Mouse (Mus musculus) forebrain, embryonic 11.5 days (tissue): ENCODE measurements around the gene Ntng2. TPM values are rescaled to one million over a fixed set of nuclear protein-coding genes. Genes with fewer than 3 reads are reported as not detected.

ENCODE experiments used
- ATAC-seq: fragments of 200-750 bp; cut with Nextera tagmentation; replicated peaks from 2 replicates; pipeline ENCODE4 v1.8.0; 2017; ENCODE audit warnings: moderate TSS enrichment; ENCODE audit not compliant: low FRiP score
- DNase-seq: peaks from one replicate; pipeline ENCODE4 v3.0.0-alpha.2; 2017; ENCODE audit warnings: low spot score
- H3K27ac ChIP-seq: fragments of 300-500 bp; sonication (generic); 2 replicates; pipeline ENCODE4 v1.5.1; 2014; ENCODE audit warnings: low read depth, low read length
- H3K27me3 ChIP-seq: fragments of 300-500 bp; sonication (generic); 2 replicates; pipeline ENCODE4 v1.6.1; 2014; ENCODE audit warnings: mild to moderate bottlenecking, low read length, mixed read lengths; ENCODE audit not compliant: control insufficient read depth, insufficient read depth
- H3K36me3 ChIP-seq: fragments of 300-500 bp; sonication (generic); 2 replicates; pipeline ENCODE4 v1.6.1; 2014; ENCODE audit warnings: mild to moderate bottlenecking, low read length, moderate library complexity, mixed read lengths; ENCODE audit not compliant: control insufficient read depth, insufficient read depth
- H3K4me1 ChIP-seq: fragments of 300-500 bp; sonication (generic); replicated peaks from 2 replicates; pipeline ENCODE4 v1.6.1; 2014; ENCODE audit warnings: low read length, mixed read lengths; ENCODE audit not compliant: control insufficient read depth, insufficient read depth
- H3K4me2 ChIP-seq: fragments of 300-500 bp; sonication (generic); 2 replicates; pipeline ENCODE4 v1.6.1; 2014; ENCODE audit warnings: low read depth, mild to moderate bottlenecking, low read length, moderate library complexity, mixed read lengths; ENCODE audit not compliant: severe bottlenecking
- H3K4me3 ChIP-seq: fragments of 300-500 bp; sonication (generic); 2 replicates; pipeline ENCODE4 v1.5.1; 2014; ENCODE audit warnings: low read depth, low read length
- H3K9ac ChIP-seq: fragments of 300-500 bp; sonication (generic); 2 replicates; pipeline ENCODE4 v1.6.1; 2014; ENCODE audit warnings: low read length
- H3K9me3 ChIP-seq: fragments of 300-500 bp; sonication (generic); 2 replicates; pipeline ENCODE4 v1.6.1; 2016; ENCODE audit warnings: low read length, mixed read lengths; ENCODE audit not compliant: control insufficient read depth
- WGBS: fragments of 180-500 bp; shearing (Covaris S2); extraction: QIAGEN DNeasy Blood & Tissue Kit; methylation state at CpG from one replicate; pipeline ENCODE4 v1.1.7; 2014; 5-methylcytosine and 5-hydroxymethylcytosine counted together
- polyA plus RNA-seq: library from polyadenylated mRNA; unstranded; fragments of >200 nt; fragmentation: Nextera tagmentation; extraction: Ambion mirVana; gene quantifications from 2 replicates; pipeline ENCODE4 v1.2.1, GENCODE M21; 2014

Gene Ntng2
- polyA plus RNA-seq, 1 experiment from 2014 or later: 1.6 TPM

DNA sequence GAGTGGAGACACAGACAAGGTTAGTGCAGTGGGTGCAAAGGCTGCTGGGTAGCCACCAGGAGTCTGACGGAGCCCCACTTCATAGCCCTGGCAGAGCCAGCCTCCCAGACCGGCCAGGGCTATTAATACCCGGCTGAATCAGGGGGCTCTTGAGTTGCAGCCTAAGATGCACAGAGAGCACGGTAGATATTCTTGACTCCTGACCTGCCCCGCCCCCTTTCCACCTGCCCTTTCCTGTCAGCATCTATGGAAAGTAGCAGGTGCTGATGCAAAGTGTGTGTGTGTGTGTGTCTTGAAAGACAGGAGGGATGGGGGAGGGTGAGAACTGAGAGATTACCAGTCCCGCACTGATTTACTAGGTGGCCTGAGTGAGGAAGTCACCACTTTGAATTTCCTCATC, 8.3 kb upstream of the Ntng2 start:
- Histone ChIP-seq H3K9ac (no peak overlapping the region), H3K36me3 (no peaks in the 10 kb centered on the region), H3K4me3 (no peak overlapping the region), H3K9me3 (no peaks in the 10 kb centered on the region), H3K27me3 (no peaks in the 10 kb centered on the region), H3K4me1 (no peaks in the 10 kb centered on the region; the same call in 1 of the 2 replicates), H3K27ac (no peak overlapping the region), H3K4me2 (no peak overlapping the region)
- 75% methylated on average over 6 of the region's 6 CpGs for WGBS
- no peak for DNase-seq
- ATAC-seq: no peak

DNA sequence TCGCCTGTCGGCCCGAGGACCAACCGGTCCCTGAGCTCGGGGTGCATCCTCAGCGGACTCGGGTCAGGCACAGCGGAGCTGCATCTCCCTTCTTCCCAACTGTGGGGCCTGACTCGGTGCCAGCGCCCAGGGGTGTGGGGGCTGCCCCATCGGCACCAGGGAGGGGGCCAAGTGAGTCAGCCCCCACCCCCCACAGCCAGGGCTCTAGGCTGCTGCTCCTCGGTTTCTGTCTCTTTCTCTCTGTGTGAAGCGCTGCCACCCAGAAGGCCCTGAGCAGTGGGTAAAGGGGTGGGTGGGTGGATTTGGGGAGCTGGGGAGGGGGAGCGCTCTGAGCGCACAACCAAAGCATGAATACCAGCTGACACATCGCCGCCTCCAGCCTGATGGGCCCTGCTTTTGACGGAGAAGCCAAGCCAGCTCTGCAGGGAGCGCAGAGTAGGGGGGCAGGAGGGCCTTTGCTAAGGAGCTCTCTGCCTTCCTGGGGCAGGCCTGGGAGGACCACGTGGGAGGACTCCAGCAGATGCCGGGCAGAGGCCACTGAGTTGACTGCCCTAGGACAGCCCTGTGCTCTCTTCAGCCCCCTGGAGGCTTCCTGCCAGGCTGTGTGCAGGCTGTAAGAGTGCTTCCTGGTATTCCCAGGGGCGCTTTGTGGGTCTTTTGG, 530 bp upstream of the Ntng2 start:
- Histone ChIP-seq H3K27ac (no peak overlapping the region), H3K4me3 (peak overlapping the region; percentile 60), H3K4me2 (peak overlapping the region; percentile 99), H3K36me3 (no peaks in the 10 kb centered on the region), H3K9me3 (no peaks in the 10 kb centered on the region), H3K9ac (peak overlapping the region; percentile 65), H3K4me1 (peaks cover 33% of the 10 kb centered on the region), H3K27me3 (peaks cover 53% of the 10 kb centered on the region)
- peak; percentile 42 for ATAC-seq
- 1% methylated on average over 21 of the region's 22 CpGs for WGBS
- DNase-seq: peak; percentile 71

DNA sequence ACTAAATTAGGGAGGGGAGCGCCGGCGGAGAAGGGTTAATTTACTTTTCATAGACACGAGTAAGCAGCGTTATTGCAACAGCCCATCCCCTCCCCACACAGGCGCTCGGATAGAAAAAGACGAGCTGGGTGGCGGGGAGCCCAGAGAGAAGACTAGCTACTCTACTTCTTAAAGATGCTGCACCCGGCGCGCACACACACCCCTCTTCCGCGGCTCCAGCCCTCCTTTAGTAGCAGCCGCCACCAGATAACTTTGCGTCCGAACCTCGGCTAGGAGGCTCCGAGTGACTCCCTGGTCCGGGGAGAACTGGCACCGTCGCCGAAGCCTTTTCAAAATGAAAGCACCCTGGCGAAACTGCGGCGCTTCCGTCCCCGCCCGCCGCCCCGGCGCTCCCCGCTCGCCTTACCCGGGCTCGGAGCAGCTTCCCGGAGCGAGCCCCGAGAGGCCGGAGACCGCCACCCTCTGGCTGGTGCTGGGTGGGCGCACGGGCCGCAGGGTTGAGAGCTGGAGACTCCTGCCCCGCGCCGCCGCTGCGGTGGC, 676 bp downstream of the Ntng2 start:
- 0% methylated on average over 47 of the region's 49 CpGs for WGBS
- Histone ChIP-seq H3K4me1 (peaks cover 33% of the 10 kb centered on the region), H3K4me3 (peak overlapping the region; percentile 60), H3K9ac (peak overlapping the region; percentile 65), H3K9me3 (no peaks in the 10 kb centered on the region), H3K36me3 (no peaks in the 10 kb centered on the region), H3K27ac (no peak overlapping the region), H3K4me2 (peak overlapping the region; percentile 99), H3K27me3 (peaks cover 57% of the 10 kb centered on the region)
- DNase-seq: no peak
- ATAC-seq: no peak

DNA sequence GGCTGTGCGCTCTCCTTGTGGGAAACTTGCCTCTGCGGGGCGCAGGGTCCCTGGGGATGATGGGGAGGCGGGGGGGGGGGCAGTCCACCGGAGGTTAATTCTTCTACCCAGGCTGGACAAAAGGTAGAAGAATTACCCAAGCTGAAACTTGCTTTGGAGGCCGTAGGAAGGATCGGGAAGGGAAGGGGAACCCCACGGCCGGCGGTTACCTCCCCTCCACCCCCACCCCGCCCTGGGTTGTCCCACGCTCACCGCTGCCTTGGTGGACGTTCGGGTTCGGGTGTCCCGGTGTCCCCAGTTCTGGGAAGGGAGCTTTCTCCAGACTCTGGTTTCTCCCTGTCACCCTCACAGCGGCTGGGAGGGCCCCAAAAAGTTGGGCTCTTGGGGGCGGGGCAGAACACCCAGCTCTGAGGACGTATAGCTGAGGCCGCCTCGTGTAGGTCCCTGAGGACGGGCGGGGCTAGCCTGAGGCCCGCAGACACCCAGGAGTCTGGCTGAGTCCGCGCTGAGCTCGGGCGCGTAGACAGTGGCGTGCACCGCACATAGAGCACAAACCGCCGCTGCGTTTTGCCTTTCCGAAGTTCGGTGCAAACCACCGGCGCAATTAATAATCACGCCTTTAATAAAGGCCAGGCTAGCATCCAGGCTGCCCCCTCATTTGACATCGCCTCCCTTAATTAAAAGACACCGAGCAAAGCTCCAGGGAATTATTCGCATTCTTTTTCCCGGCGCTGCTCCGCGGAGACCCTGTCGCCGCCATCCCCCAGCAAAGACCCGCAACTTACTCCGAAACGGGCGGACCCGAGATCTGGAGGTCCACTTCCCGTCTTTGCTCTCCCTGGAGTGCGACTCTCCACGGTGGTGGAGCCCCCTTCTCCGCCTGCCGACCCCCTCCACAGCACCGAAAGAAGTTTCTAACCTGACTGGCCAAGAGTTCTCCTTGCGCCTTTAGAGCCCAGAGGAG, 1.4 kb downstream of the Ntng2 start:
- peaks cover 33% of the 10 kb centered on the region for H3K4me1 ChIP-seq

DNA sequence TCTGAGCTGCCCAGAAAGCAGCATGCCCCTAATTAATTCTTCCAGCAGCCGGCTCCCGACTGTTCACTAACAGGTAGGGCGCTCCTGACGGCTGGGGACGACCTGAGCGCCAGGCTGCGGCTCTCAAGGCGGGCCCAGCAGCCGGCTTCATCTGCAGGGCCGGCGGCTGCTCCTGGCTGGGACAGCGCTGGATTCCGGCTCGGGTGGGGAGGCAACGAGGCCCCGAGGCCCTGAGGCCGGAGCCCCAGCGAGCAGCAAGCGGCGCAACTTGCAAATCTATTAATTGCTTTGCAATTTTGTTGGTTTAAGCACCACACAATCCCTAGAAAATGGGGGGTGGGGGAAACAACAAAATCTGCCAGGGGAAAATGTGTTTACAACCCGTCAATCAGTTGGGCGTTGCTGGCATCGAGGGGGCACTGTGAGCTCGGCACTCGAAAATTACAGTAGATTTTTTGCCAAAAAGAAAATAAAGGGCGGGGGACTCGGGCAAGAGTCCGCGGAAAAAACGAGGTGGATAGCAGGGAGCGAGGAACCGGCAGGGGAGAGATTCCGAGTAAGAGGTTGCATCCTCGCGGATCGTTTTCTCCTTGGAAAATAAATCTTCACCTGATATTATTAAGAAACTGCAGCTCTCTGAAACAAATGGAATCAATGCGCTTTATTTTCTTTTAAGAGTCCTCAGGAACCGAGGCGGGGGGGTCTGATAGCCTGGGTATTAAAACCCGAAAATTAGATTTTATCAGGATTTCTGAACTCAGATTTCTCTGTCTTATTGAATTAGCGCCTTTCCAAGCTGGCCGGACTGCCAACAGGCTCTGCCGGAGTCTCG, 2.3 kb downstream of the Ntng2 start:
- peak overlapping the region; percentile 99 for H3K4me2 ChIP-seq
- 0 out of 2 replicates have a peak overlapping the region, but pooled peaks have one; percentile 6 for H3K27ac ChIP-seq
- DNase-seq: peak; percentile 74
- ATAC-seq: no peak
- H3K9ac ChIP-seq: peak overlapping the region; percentile 20; the same call in 1 of the 2 replicates
- WGBS: under 1% methylated on average over 44 of the region's 44 CpGs
- H3K9me3 ChIP-seq: no peaks in the 10 kb centered on the region
- H3K4me1 ChIP-seq: peaks cover 33% of the 10 kb centered on the region
- no peaks in the 10 kb centered on the region for H3K36me3 ChIP-seq
- H3K27me3 ChIP-seq: peaks cover 57% of the 10 kb centered on the region
- peak overlapping the region; percentile 60 for H3K4me3 ChIP-seq

More for the DNA sequence above, 1.4 kb downstream of the Ntng2 start:
- Histone ChIP-seq H3K36me3 (no peaks in the 10 kb centered on the region), H3K27ac (no peak overlapping the region), H3K4me2 (peak overlapping the region; percentile 99), H3K27me3 (peaks cover 57% of the 10 kb centered on the region), H3K4me3 (peak overlapping the region; percentile 60), H3K9me3 (no peaks in the 10 kb centered on the region), H3K9ac (peak overlapping the region; percentile 65)
- under 1% methylated on average over 61 of the region's 61 CpGs for WGBS
- ATAC-seq (0 out of 2 replicates have a peak, but pooled peaks have one; percentile 34), DNase-seq (peak; percentile 66)

DNA sequence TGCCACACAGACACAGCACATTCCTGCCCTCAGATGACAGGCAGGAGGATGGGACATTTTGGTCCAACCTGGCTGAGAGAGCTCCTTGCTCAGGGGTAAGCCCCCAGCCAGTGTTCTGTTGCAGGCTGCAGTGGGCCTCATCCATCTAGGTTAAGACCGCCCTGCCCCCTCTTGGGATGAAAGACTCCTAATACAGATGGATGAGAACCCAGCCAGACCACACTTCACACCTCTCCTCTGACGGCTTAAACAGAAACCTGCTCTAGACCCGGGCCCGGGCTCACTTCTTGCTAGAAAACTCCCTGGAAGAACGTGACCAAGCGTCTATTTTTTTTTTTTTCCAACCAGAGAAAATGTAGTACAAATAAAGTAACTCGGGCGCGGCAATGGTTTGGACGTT, 3.0 kb downstream of the Ntng2 start:
- DNase-seq: peak; percentile 58
- ATAC-seq: no peak
- H3K27me3 ChIP-seq: peaks cover 57% of the 10 kb centered on the region
- no peak overlapping the region for H3K27ac ChIP-seq
- peak overlapping the region; percentile 60; the same call in 1 of the 2 replicates for H3K4me3 ChIP-seq
- H3K9ac ChIP-seq: no peak overlapping the region
- H3K4me2 ChIP-seq: peak overlapping the region; percentile 99; the same call in 1 of the 2 replicates
- no peaks in the 10 kb centered on the region for H3K9me3 ChIP-seq
- H3K36me3 ChIP-seq: no peaks in the 10 kb centered on the region
- 1% methylated on average over 10 of the region's 10 CpGs for WGBS
- H3K4me1 ChIP-seq: peaks cover 31% of the 10 kb centered on the region

DNA sequence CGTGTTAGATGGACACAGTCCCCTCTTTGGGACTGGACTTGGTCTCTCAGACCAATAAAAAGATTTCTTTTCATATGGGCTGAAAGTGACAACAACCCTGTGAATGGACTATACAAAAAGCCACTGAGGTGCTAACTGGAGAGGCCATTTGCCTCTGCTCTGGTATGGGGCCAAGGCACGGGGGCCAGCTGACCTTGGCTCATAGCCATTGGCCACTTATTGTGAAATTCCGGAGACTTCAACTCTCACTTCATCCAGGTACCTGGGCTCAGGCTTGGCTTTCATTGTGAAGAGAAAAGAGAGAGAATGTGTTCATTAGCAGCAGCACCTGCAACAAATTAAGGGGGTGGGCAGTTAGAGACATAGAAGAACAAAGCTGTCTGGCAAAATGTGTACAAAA, 4.3 kb downstream of the Ntng2 start:
- Histone ChIP-seq H3K4me3 (no peak overlapping the region), H3K27me3 (peaks cover 48% of the 10 kb centered on the region), H3K9ac (no peak overlapping the region), H3K4me1 (peaks cover 26% of the 10 kb centered on the region), H3K36me3 (no peaks in the 10 kb centered on the region), H3K4me2 (no peak overlapping the region), H3K27ac (no peak overlapping the region), H3K9me3 (no peaks in the 10 kb centered on the region)
- no peak for DNase-seq
- 64% methylated on average over 3 of the region's 3 CpGs for WGBS
- ATAC-seq: no peak

DNA sequence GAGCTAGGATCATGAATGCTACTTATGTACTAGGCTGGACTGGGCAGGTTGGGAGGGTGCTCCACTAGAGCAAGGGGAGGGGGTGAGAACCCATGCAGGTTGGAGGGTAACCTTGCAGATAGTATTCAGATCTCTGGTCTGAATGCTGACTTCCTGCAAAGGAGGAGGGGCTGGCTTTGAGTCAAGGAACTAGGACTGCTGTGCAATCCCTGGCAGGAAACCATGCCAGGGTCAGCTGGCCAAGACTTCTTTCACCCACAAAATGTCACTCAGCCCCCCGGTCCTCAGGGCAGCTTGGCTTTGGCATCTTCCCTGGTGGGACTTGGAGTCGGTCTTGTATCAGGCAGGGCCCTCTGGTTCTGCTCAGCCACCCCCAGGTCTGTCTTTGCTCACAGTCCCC, 5.4 kb downstream of the Ntng2 start:
- H3K4me3 ChIP-seq: no peak overlapping the region
- peaks cover 38% of the 10 kb centered on the region for H3K27me3 ChIP-seq
- 88% methylated on average over 2 of the region's 2 CpGs for WGBS
- H3K4me1 ChIP-seq: peaks cover 19% of the 10 kb centered on the region
- H3K9me3 ChIP-seq: no peaks in the 10 kb centered on the region
- DNase-seq (no peak), ATAC-seq (no peak)
- no peak overlapping the region for H3K27ac ChIP-seq
- no peak overlapping the region for H3K9ac ChIP-seq
- no peak overlapping the region for H3K4me2 ChIP-seq
- no peaks in the 10 kb centered on the region for H3K36me3 ChIP-seq
